In genomic region chr11:98339679-98340287, GRCm38 (mm10) we compare ENCODE assay signal across 9 mouse cellular contexts. TPM values are rescaled to one million over a fixed set of nuclear protein-coding genes. Genes with fewer than 3 reads are reported as not detected.
DNase-seq lines count a peak whose midpoint lies in the region; ATAC-seq and TF ChIP-seq lines count a peak whose summit lies in the region.
"Had no signal": no experiment of that assay in that cellular context is flagged by ENCODE, and none has a peak within 500 bp of the region (broad histone marks: within the 10 kb centered on the region; RNA-seq: fewer than 3 reads in every experiment).

No protein-coding gene starts in this region.

- no peaks in the 10 kb centered on the region for H3K27me3 ChIP-seq in cerebellum, adult 2 months (ENCODE audit: control insufficient read depth, insufficient read depth, low read length)
- H3K27me3 ChIP-seq in neural tube, embryonic 12.5 days (replicated peaks), result peaks cover 87% of the 10 kb centered on the region
- peaks cover 90% of the 10 kb centered on the region for H3K27me3 ChIP-seq in limb, embryonic 13.5 days
- H3K27me3 ChIP-seq in stomach, embryonic 16.5 days (ENCODE audit: control insufficient read depth, insufficient read depth, low read length), result peaks cover 64% of the 10 kb centered on the region

- H3K9me3 ChIP-seq in neural tube, embryonic 12.5 days, result no peaks in the 10 kb centered on the region
- H3K9me3 ChIP-seq in limb, embryonic 13.5 days, result no peaks in the 10 kb centered on the region
- H3K9me3 ChIP-seq in stomach, embryonic 16.5 days (replicated peaks; ENCODE audit: control insufficient read depth, low read length), result no peaks in the 10 kb centered on the region

- no peak for DNase-seq in cerebellum, adult 2 months
- no peak for DNase-seq in cerebellum, adult 18-20 months
- DNase-seq in neural tube, embryonic 10.5 days (ENCODE audit: extremely low spot score, low spot score), result no peak
- no peak for DNase-seq in natural killer cell, adult 2 months (ENCODE audit: low spot score in 2 of 2)

- H3K4me1 ChIP-seq in cerebellum, adult 2 months (ENCODE audit: control insufficient read depth, insufficient read depth, low read length), result peaks cover 14% of the 10 kb centered on the region
- peaks cover 35% of the 10 kb centered on the region for H3K4me1 ChIP-seq in neural tube, embryonic 12.5 days
- H3K4me1 ChIP-seq in limb, embryonic 13.5 days, result peaks cover 31% of the 10 kb centered on the region
- H3K4me1 ChIP-seq in stomach, embryonic 16.5 days (ENCODE audit: control insufficient read depth, insufficient read depth, low read length), result peaks cover 20% of the 10 kb centered on the region

- H3K4me2 ChIP-seq in neural tube, embryonic 12.5 days (replicated peaks), result peak overlapping the region; percentile 84
- peak overlapping the region; percentile 94 for H3K4me2 ChIP-seq in limb, embryonic 13.5 days (replicated peaks)
- peak overlapping the region; percentile 99 for H3K4me2 ChIP-seq in stomach, embryonic 16.5 days (ENCODE audit: low read depth, low read length)

- ATAC-seq in neural tube, embryonic 12.5 days (ENCODE audit: low FRiP score, low read depth), result peak; percentile 14; the same call in 1 of the 2 replicates
- ATAC-seq in limb, embryonic 13.5 days (ENCODE audit: low FRiP score, low read depth), result no peak
- no peak for ATAC-seq in stomach, embryonic 16.5 days (ENCODE audit: insufficient read depth, low FRiP score)
- no peak for ATAC-seq in erythroblast, adult 5-6 weeks (replicated peaks; ENCODE audit: low FRiP score, poor library complexity, severe bottlenecking)

- no peak for TF ChIP-seq POLR2A in cerebellum, adult 2 months (IDR thresholded peaks at IDR 0.05; ENCODE audit: borderline replicate concordance, insufficient read depth, low read length)

- no peak for TF ChIP-seq CTCF in cerebellum, adult 2 months (IDR thresholded peaks at IDR 0.05; ENCODE audit: borderline replicate concordance, insufficient read depth, low read depth, low read length)

- WGBS in cerebellum, adult 2 months, result 27% methylated on average over 11 of the region's 11 CpGs
- WGBS in neural tube, embryonic 12.5 days, result 6% methylated on average over 11 of the region's 11 CpGs
- WGBS in limb, embryonic 13.5 days, result 14% methylated on average over 11 of the region's 11 CpGs
- WGBS in stomach, embryonic 16.5 days, result 15% methylated on average over 11 of the region's 11 CpGs

- H3K9ac ChIP-seq in neural tube, embryonic 12.5 days, result 0 out of 2 replicates have a peak overlapping the region, but pooled peaks have one; percentile 18
- 0 out of 2 replicates have a peak overlapping the region, but pooled peaks have one; percentile 62 for H3K9ac ChIP-seq in limb, embryonic 13.5 days
- peak overlapping the region; percentile 78; the same call in 1 of the 2 replicates for H3K9ac ChIP-seq in stomach, embryonic 16.5 days (ENCODE audit: low read length)

- peak overlapping the region; percentile 87 for H3K27ac ChIP-seq in cerebellum, adult 2 months (ENCODE audit: insufficient read depth, low read length)
- 0 out of 2 replicates have a peak overlapping the region, but pooled peaks have one; percentile 3 for H3K27ac ChIP-seq in neural tube, embryonic 12.5 days
- H3K27ac ChIP-seq in limb, embryonic 13.5 days, result no peak overlapping the region
- H3K27ac ChIP-seq in stomach, embryonic 16.5 days (ENCODE audit: low read length), result no peak overlapping the region

- peak overlapping the region; percentile 58 for H3K4me3 ChIP-seq in cerebellum, adult 2 months (replicated peaks; ENCODE audit: insufficient read depth, low read depth, low read length)
- peak overlapping the region; percentile 38; the same call in 1 of the 2 replicates for H3K4me3 ChIP-seq in neural tube, embryonic 12.5 days
- peak overlapping the region; percentile 54 for H3K4me3 ChIP-seq in limb, embryonic 13.5 days
- peak overlapping the region; percentile 56 for H3K4me3 ChIP-seq in stomach, embryonic 16.5 days (replicated peaks; ENCODE audit: low read length)

- H3K36me3 ChIP-seq in neural tube, embryonic 12.5 days, result no peaks in the 10 kb centered on the region
- H3K36me3 ChIP-seq in limb, embryonic 13.5 days, result no peaks in the 10 kb centered on the region
- no peaks in the 10 kb centered on the region for H3K36me3 ChIP-seq in stomach, embryonic 16.5 days (ENCODE audit: control insufficient read depth, insufficient read depth, low read length)

RNA-seq across cellular contexts. Expression of gene Ppp1r1b, which starts 8.4 kb away (rescaled TPM):
- 150 and 173 TPM in 2 replicates for polyA plus RNA-seq in cerebellum, adult 2 months (2012; rRNA removed)
- 0.13 and 0.40 TPM in 2 replicates for polyA plus RNA-seq in neural tube, embryonic 12.5 days (2016; fragmentation: Nextera tagmentation; extraction: Ambion mirVana)
- 1.5 and 1.9 TPM in 2 replicates for polyA plus RNA-seq in limb, embryonic 13.5 days (2015; fragmentation: Nextera tagmentation; extraction: Ambion mirVana)
- polyA plus RNA-seq in stomach, embryonic 16.5 days (2015; fragmentation: Nextera tagmentation; extraction: Ambion mirVana), result 18.7 and 20.3 TPM in 2 replicates
- not detected in 2 replicates for total RNA-seq in erythroblast, adult 5-6 weeks (2015; ENCODE audit: low replicate concordance)
- total RNA-seq in erythroblast, adult 5-6 weeks (2017; ENCODE audit: low replicate concordance), result not detected in 2 replicates

RNA-seq across cellular contexts. Expression of gene Neurod2, which starts 10.3 kb away (rescaled TPM):
- 57.4 and 68.4 TPM in 2 replicates for polyA plus RNA-seq in cerebellum, adult 2 months (2012; rRNA removed)
- polyA plus RNA-seq in neural tube, embryonic 12.5 days (2016; fragmentation: Nextera tagmentation; extraction: Ambion mirVana), result 10.0 and 11.2 TPM in 2 replicates
- polyA plus RNA-seq in limb, embryonic 13.5 days (2015; fragmentation: Nextera tagmentation; extraction: Ambion mirVana), result not detected in 2 replicates
- 0.06 TPM in 1 of 2 replicates, not detected in the other for polyA plus RNA-seq in stomach, embryonic 16.5 days (2015; fragmentation: Nextera tagmentation; extraction: Ambion mirVana)
- total RNA-seq in erythroblast, adult 5-6 weeks (2015; ENCODE audit: low replicate concordance), result not detected in 2 replicates
- not detected in 2 replicates for total RNA-seq in erythroblast, adult 5-6 weeks (2017; ENCODE audit: low replicate concordance)
- polyA plus RNA-seq: liver, embryonic 16.5 days had no signal

RNA-seq across cellular contexts. Expression of gene Stard3, which starts 18.4 kb away (rescaled TPM):
- 53.5 and 56.1 TPM in 2 replicates for polyA plus RNA-seq in cerebellum, adult 2 months (2012; rRNA removed)
- polyA plus RNA-seq in neural tube, embryonic 12.5 days (2016; fragmentation: Nextera tagmentation; extraction: Ambion mirVana), result 45.7 and 47.4 TPM in 2 replicates
- 41.9 and 43.2 TPM in 2 replicates for polyA plus RNA-seq in limb, embryonic 13.5 days (2015; fragmentation: Nextera tagmentation; extraction: Ambion mirVana)
- polyA plus RNA-seq in stomach, embryonic 16.5 days (2015; fragmentation: Nextera tagmentation; extraction: Ambion mirVana), result 43.9 and 51.8 TPM in 2 replicates
- 8.5 and 9.2 TPM in 2 replicates for total RNA-seq in erythroblast, adult 5-6 weeks (2015; ENCODE audit: low replicate concordance)
- total RNA-seq in erythroblast, adult 5-6 weeks (2017; ENCODE audit: low replicate concordance), result 2.8 and 6.0 TPM in 2 replicates

RNA-seq across cellular contexts. Expression of gene Tcap, which starts 43.8 kb away (rescaled TPM):
- 0.95 and 1.3 TPM in 2 replicates for polyA plus RNA-seq in cerebellum, adult 2 months (2012; rRNA removed)
- 2.7 and 2.9 TPM in 2 replicates for polyA plus RNA-seq in neural tube, embryonic 12.5 days (2016; fragmentation: Nextera tagmentation; extraction: Ambion mirVana)
- 11.3 and 12.9 TPM in 2 replicates for polyA plus RNA-seq in limb, embryonic 13.5 days (2015; fragmentation: Nextera tagmentation; extraction: Ambion mirVana)
- 0.57 and 9.3 TPM in 2 replicates for polyA plus RNA-seq in stomach, embryonic 16.5 days (2015; fragmentation: Nextera tagmentation; extraction: Ambion mirVana)
- total RNA-seq in erythroblast, adult 5-6 weeks (2015; ENCODE audit: low replicate concordance), result not detected in 2 replicates
- total RNA-seq in erythroblast, adult 5-6 weeks (2017; ENCODE audit: low replicate concordance), result not detected in 2 replicates

RNA-seq across cellular contexts. Expression of gene Pnmt, which starts 46.5 kb away (rescaled TPM):
- 0.26 and 0.40 TPM in 2 replicates for polyA plus RNA-seq in cerebellum, adult 2 months (2012; rRNA removed)
- polyA plus RNA-seq in neural tube, embryonic 12.5 days (2016; fragmentation: Nextera tagmentation; extraction: Ambion mirVana), result 0.49 and 1.2 TPM in 2 replicates
- 1.4 and 1.6 TPM in 2 replicates for polyA plus RNA-seq in limb, embryonic 13.5 days (2015; fragmentation: Nextera tagmentation; extraction: Ambion mirVana)
- polyA plus RNA-seq in stomach, embryonic 16.5 days (2015; fragmentation: Nextera tagmentation; extraction: Ambion mirVana), result 0.15 TPM in 1 of 2 replicates, not detected in the other
- not detected in 2 replicates for total RNA-seq in erythroblast, adult 5-6 weeks (2015; ENCODE audit: low replicate concordance)
- total RNA-seq in erythroblast, adult 5-6 weeks (2017; ENCODE audit: low replicate concordance), result not detected in 2 replicates

Comparison
In these comparisons a context has a peak if more than half of its experiments do, and no peak if none do; other contexts are left out.
1. H3K27ac ChIP-seq: peak in cerebellum, adult 2 months (single experiment) and neural tube, embryonic 12.5 days (single experiment); none in limb, embryonic 13.5 days (single experiment) and stomach, embryonic 16.5 days (single experiment).
2. H3K9ac ChIP-seq: peak in every context shown above with its lines; median percentile 78 in stomach, embryonic 16.5 days; 62 in limb, embryonic 13.5 days; 18 in neural tube, embryonic 12.5 days.
3. RNA of gene Neurod2, which starts 10.3 kb away (polyA plus RNA-seq): 57.4 to 68.4 TPM in cerebellum, adult 2 months and 10.0 to 11.2 TPM in neural tube, embryonic 12.5 days; 0.06 TPM in stomach, embryonic 16.5 days and not detected in limb, embryonic 13.5 days; every median in the first group is over 10 times any median in the second.
4. Peak in every context shown above with its lines, with median percentiles within 50 percentile points of each other: H3K4me3 ChIP-seq and H3K4me2 ChIP-seq.